Mouse (Mus musculus): ENCODE data around the gene Ddx28.

- TF ChIP-seq POLR2A (IDR thresholded peaks at IDR 0.05; ENCODE audit: control insufficient read depth, extremely low read depth, insufficient read depth, low read length, poor library complexity) (no peak), CTCF (IDR thresholded peaks at IDR 0.05; ENCODE audit: borderline replicate concordance, control insufficient read depth, extremely low read depth, insufficient read depth, low read length, poor library complexity) (no peak)
These were observed 44.8 kb upstream of the Ddx28 start for GRCm38 (mm10) chr8:106056455-106056982.
